Mouse (Mus musculus): Measurements from ENCODE around the gene As3mt.
A peak's percentile ranks its signal among the peaks of the same experiment; 100 is the strongest.
"Not testable (repeated sequence)": the region's sequence is repeated elsewhere in the genome, so short reads cannot be mapped to it uniquely, and the experiment has no call there.

Gene As3mt

DNA sequence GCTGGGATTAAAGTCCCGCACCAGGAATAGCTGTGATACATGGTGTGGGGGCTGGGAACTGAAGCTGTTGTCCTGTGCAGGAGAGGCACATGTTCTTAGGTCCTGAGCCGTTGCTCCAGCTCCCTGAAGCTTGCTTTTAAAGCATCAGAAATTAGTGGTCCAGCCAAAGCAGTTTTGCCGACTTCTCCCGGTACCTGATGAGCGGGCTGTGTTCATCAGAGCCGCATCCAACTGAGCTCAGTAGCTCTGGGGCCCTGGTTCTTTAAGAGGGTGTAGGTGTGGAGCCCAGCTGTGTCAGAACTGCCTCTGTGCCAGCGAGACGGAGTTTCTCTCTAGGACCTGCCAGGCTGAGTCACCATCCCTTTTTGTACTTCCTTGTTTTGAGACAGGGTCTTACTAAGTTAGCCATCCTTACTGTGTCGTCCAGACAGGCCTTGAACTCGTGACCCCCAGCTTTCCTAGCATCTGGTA, 8.2 kb upstream of the As3mt start:
- DNase-seq (ENCODE audit: low read depth, low spot score): no peak

DNA sequence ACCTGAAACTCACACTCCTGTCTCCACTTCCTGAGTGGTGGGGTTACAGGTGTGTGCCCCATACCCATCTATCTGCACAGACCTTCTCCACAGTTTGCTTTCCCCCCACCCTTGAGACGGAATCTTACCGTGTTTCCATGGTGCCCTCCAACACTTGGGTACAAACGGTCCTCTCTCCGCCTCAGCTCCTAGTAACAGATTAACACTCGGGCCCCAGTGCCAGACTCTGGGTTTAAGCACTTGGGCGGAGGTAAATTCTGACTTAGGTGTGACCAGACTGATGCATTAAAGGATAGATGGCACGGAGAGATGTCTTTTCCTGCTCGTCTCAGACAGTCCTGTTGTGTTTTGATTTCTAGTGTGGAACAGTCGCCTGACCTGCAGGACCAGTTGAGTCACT, 6.1 kb upstream of the As3mt start:
- DNase-seq (ENCODE audit: low read depth, low spot score): no peak

DNA sequence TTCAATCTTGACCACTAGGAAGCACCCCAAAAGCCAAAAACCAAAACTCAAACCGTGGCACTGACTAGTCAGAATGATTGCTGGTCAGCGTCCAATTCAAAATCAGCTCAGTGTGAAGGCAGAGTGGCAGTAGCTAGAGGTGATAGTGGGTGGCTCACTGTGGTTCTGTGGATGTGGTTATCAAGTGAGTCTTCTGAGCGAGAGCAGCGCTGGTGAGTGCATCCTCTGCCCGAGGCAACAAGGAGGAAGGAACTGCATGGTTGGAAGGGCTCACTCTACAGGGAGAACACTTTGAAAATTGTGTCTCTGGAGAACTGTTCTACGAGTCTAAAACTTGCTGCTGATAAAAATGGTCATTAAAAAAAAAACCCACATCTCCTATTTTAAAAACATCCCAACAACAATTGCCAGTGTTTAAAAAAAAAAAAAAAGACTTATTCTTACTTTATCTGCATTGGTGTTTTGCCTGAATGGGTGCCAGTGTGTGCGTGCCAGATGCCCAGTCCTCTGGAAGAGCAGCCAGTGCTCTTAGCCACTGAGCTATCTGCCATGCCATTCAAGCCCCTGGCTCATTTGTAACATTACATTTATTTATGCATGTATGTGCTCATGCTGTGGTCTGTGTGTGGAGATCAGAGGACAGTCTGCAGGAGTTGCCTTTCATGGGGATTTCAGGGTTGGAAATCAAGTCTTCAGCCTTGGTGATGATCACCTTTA, 1.3 kb upstream of the As3mt start:
- no peak for DNase-seq (ENCODE audit: low read depth, low spot score)

GRCm38 (mm10) chr19:46706540-46707295, 540 bp upstream of the As3mt start:
- no peak for DNase-seq (ENCODE audit: low read depth, low spot score)

- no peak for DNase-seq (ENCODE audit: low read depth, low spot score)
Observed at GRCm38 (mm10) chr19:46710614-46711013, 3.4 kb downstream of the As3mt start.

- DNase-seq (ENCODE audit: low read depth, low spot score): no peak
Observed at GRCm38 (mm10) chr19:46714234-46714633, 7.0 kb downstream of the As3mt start.

GRCm38 (mm10) chr19:46715016-46715415, 7.8 kb downstream of the As3mt start:
- no peak for DNase-seq (ENCODE audit: low read depth, low spot score)

- no peak for DNase-seq (ENCODE audit: low read depth, low spot score)
Observed at GRCm38 (mm10) chr19:46718150-46718549, 10.9 kb downstream of the As3mt start.

GRCm38 (mm10) chr19:46724411-46724810, 17.2 kb downstream of the As3mt start:
- DNase-seq (ENCODE audit: low read depth, low spot score): no peak

DNA sequence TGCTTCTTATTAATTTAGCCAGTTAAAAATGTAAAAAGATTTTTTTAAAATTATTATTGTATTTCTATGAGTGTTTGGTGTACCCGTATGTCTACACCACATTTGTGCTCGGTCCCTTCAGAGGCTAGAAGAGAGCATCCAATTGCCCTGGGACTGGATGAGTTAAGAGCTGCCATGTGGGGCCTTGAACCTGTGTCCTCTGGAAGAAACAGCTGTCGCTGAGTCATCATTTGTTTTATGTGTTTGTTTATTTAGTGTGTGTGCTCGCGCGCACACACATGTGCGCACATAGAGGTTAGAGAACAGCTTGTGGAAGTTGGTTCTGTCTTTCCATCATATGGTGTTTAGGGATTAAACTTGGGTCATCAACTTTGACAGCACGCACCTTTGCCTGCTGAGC, 18.9 kb downstream of the As3mt start:
- DNase-seq (ENCODE audit: low read depth, low spot score): no peak

- no peak for DNase-seq (ENCODE audit: low read depth, low spot score)
Observed at GRCm38 (mm10) chr19:46727140-46727736, 20.0 kb downstream of the As3mt start.

DNA sequence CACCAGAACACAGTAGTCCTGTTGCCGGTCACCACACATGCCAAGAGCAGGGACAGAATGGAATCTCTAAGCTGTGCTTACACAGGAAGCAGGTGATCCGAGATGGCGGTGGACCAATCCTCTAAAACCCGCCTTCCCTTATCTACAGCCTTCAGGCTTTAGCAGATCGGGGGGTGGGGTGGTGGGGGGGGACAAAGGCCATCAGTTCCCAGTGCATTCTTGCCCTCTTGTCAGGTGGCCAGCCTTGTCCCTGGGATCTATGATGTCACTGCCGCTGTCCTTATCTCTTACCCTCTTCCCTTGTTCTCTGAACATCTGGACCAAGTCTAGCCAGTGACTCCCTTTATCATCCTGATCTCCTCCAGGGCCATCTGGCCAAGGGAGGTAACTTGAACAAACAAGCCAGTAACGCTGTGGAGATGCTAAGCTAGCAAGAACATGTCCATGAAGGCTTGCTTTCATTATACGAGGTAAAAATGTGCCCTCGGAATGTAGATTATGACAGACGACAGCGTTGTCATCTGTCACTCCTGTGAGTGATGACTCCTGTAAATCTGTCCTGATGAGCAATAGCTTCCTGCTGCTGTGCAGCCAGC, 20.8 kb downstream of the As3mt start:
- DNase-seq (ENCODE audit: low read depth, low spot score): no peak

GRCm38 (mm10) chr19:46728909-46729308, 21.7 kb downstream of the As3mt start:
- DNase-seq (ENCODE audit: low read depth, low spot score): no peak

DNA sequence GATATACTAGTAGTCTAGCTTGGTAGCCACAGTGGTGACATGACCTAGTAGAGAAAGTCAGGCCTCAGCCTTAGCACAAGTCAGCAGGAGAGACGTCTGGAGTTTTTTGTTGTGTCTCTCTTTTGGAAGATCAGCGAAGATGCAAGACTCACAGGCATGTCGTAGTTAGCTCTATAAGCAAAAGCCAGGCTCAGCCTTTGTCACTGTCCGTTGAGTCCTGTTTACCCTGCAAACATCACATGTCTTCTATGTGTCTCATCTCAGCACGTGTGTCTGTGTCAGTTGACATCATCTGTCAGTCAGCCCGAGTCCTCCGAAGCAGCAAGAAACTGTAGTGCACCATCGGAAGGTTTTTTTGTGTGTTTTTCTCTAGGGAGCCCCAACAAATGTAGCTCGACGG, 24.1 kb downstream of the As3mt start:
- DNase-seq (ENCODE audit: low read depth, low spot score): no peak

- DNase-seq (ENCODE audit: low read depth, low spot score): not testable (repeated sequence)
Observed at GRCm38 (mm10) chr19:46732673-46733072, 25.4 kb downstream of the As3mt start.

- DNase-seq (ENCODE audit: low read depth, low spot score): no peak
Observed at GRCm38 (mm10) chr19:46733626-46734025, 26.4 kb downstream of the As3mt start.

DNA sequence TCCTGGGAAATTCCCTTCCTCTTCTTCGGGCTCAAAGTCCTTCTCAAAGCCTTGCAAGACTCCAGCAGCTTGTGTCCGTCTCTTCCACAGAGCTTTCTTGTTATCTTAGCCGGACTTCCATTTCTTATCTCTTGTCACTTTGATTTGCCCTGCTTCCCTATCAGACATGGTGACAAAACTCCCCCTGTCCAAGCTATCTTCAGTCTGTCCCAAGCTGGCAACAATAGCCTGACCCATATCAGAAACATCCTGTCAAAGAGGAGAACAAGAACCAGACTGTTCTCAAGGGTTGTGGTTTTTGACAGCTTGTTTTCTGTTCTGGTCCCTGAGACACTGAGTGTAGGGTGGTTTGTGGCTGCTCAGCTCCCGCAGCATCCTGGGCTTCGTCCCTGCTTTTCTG, 28.0 kb downstream of the As3mt start:
- DNase-seq (ENCODE audit: low read depth, low spot score): no peak

GRCm38 (mm10) chr19:46737106-46737505, 29.8 kb downstream of the As3mt start:
- no peak for DNase-seq (ENCODE audit: low read depth, low spot score)

DNA sequence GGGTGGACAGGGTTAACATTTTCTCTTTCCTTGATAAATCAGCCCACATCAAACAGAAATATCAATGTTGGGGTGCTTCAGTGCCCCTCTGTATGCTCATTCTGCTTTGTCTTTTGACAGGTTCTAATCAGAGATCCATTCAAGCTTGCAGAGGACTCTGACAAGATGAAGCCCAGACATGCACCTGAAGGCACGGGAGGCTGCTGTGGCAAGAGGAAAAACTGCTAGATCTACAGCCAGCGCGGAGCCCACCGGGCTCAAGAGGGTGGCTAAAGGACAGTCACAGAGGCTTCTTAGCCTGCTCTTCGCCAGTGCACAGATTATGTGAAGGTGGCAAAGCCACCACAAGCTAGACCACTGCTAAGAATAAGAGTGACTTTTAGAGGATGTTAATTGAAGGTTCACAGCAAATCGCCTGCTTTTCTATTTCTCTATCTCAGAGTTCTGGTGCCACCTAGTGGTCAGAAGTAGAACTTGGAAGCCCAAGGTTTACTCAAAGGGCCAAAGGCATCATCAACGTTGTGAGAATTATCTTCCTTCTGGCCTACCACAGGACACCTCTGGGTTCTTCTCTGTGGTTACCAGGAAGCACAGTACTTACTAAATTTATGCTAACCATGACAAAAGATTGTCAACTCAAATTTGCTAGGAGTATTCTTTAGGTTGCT, 33.2 kb downstream of the As3mt start:
- peak; percentile 51 for DNase-seq (ENCODE audit: low read depth, low spot score)

DNA sequence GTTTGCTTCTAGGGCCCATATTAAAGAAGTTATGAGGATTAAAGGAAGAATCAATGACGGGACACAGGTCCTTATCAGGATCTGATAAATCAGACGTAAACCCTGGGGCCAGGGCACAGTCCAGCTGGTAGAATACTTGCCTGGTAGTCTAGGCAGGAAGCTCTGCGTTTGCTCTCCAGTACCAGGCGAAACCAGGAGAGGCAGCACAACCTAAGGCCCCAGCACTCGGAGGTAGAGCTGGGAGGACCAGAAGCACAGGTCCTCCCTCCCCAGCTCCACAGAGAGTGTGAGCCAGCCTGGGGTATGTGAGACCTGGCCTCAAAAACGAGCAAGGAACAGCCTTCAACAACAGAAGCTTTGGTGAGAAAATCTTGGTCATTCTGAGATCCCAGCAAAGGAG, 34.3 kb downstream of the As3mt start:
- no peak for DNase-seq (ENCODE audit: low read depth, low spot score)

DNA sequence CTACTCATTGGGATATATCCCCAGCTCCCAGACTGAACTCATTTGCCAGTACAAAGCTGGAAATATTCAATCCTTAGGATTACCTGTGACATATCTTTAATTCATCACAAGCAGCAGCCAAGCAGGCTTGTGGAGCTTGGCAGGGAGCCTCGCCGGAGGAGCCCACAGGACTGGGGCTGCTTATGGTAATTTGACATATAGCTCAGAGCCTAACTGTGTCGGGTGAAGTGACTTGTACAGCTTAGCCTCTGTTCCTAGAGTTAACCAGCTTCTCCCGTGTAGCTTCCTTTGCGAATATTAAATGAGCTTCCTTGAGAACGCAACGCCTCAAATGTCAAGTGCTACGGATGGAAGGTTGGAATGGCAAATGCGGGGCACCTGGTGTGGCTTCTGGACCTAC, 37.4 kb downstream of the As3mt start:
- no peak for DNase-seq (ENCODE audit: low read depth, low spot score)

GRCm38 (mm10) chr19:46747799-46748198, 40.5 kb downstream of the As3mt start:
- no peak for DNase-seq (ENCODE audit: low read depth, low spot score)

All from retina, adult 2 months (tissue).